Mouse (Mus musculus): ENCODE measurements around the gene Myrfl.

Myrfl gene

GRCm38 (mm10) chr10:116830676-116831075 is 66.0 kb downstream of the Myrfl start:
- in situ Hi-C loops (cut with MboI, MseI): no loop called here

- in situ Hi-C loops (cut with MboI, MseI): no loop called here
Observed at GRCm38 (mm10) chr10:116828099-116828498, 68.6 kb downstream of the Myrfl start.

GRCm38 (mm10) chr10:116827306-116827705 is 69.4 kb downstream of the Myrfl start:
- in situ Hi-C loops (cut with MboI, MseI): no loop called here

GRCm38 (mm10) chr10:116815311-116816060 is 81.2 kb downstream of the Myrfl start:
- in situ Hi-C loops (cut with MboI, MseI): no loop called here

- in situ Hi-C loops (cut with MboI, MseI): no loop called here
Observed at GRCm38 (mm10) chr10:116813150-116813549, 83.6 kb downstream of the Myrfl start.

- in situ Hi-C loops (cut with MboI, MseI): no loop called here
Observed at GRCm38 (mm10) chr10:116810738-116811137, 86.0 kb downstream of the Myrfl start.

DNA sequence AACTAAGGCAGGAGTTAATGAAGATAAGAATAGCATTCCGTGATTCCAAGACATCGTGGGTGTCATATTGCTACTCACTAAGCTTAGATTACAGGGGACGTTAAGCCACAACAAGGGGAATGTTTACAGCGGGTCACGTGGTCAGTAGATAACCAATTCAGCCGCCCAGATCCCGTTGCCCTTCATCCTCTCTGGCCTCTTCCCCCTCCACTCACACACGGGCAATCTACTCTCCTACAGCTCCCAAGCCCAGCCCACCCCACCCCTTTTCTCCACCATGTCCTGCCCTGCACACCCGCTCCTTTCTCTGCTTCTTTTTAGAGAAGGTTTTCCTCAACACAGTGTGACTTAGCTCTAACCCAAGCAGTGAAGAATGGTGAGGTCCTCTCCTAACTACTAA is 87.3 kb downstream of the Myrfl start:
- in situ Hi-C loops (cut with MboI, MseI): no loop called here

DNA sequence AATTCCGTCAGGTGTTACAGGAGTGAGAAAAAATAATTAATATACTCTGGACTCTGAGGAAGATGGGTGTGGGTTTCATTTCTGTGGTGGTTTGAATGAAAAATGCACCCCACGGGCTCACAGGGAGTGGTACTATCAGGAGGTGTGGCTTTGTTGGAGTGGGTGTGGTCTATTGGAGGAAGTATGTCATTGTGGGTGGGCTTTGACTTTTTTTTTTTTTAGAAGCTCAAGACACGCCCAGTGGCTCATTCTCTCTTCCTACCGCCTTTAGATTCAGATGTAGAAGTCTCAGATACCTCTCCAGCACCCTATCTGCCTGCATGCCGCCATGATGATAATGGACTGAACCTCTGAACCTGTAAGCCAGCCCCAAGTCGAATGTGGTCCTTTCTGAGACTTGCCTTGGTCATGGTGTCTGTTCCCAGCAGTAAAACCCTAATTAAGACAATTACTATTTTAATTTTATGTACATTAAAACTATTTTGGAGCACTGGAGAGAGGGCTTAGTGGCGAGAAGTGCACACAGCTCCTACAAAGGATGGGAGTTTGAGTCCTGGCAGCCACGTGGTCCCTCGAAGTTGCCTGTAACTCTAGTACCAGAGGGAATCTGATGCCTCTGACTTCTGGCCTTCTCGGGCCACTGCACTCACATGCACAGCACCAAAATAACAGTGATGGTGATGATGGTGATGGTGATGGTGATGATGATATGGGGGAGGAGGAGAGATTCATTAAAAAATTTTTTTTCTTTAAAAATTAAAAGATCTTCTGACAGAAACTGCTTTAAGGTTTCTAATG is 88.0 kb downstream of the Myrfl start:
- in situ Hi-C loops (cut with MboI, MseI): no loop called here

GRCm38 (mm10) chr10:116802178-116802794 is 94.4 kb downstream of the Myrfl start:
- in situ Hi-C loops (cut with MboI, MseI): no loop called here

DNA sequence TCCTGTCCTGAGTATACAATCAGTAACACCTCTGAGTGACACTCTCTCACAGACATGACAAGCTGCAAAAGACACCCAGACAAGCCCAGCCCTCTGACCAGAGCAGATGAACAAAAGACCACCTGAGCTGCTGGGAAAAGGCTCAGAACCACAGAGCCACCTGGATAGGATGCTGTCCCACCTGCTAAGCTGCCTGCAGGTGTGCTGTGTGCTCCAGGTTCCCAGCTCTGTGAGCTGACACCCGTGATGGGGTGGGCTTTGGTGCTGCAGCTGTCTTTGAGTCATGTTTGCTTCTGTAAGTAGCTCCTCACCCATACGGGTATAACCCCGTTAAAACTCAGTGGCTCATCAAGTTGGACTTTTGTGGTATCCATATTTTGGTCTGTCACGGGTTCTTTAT is 95.4 kb downstream of the Myrfl start:
- in situ Hi-C loops (cut with MboI, MseI): no loop called here

DNA sequence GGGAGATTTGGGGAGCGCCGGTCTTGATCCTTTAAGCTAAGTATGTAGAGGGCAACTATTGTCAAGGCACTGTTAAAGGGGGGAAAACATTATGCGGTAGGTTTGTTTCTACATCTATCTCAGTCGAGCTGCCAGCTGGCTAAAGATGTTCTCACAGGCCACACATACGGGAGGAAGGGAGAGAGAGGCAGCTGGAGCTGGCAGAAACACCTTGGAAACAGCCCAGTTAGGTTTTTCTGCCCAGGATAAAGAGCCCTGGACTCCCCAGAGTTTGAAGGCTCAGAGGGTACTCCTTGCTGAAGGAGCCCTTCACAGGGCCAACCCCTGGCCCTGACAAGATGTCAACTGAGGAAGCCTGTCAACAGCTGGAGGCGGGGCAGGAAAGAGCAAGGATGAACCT is 100.7 kb downstream of the Myrfl start:
- in situ Hi-C loops (cut with MboI, MseI): no loop called here

DNA sequence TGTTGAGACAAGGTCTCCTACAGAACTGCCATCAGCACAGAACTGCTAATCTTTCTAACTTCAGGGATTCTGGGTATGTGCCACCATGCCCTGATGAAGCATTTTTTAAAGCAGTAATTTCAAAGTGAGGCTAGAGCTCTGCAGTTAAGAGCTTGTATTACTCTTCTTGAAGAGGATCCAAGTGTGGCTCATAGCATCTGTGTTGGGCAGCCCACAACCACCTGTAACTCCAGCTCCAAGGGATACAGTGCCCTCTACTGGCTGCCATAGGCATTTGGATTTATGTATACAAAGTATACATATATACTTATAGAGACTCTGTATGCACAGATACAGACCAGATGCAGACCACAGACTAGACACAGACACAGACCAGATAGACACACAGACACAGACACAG is 107.6 kb downstream of the Myrfl start:
- in situ Hi-C loops (cut with MboI, MseI): no loop called here

GRCm38 (mm10) chr10:116788431-116788830 is 108.3 kb downstream of the Myrfl start:
- in situ Hi-C loops (cut with MboI, MseI): no loop called here

DNA sequence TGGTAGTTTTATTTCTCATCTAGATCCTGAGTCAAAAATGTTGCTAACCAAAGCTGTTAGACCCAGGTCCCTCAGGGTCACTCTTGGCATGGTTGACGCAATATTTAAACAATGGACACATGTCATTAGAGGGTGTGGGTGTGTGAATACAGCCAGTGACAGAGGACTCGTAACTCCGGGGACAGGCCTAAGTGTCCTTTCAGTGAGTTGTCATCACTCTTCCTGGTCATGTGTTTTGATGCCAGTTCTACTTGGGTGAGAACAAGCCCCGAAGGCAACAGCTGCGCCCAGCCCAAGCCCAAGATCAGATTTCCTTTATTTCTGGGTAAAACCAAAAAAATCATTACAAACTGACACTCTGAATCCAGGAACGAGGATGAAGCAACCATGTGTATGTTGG is 112.6 kb downstream of the Myrfl start:
- in situ Hi-C loops (cut with MboI, MseI): no loop called here

GRCm38 (mm10) chr10:116783020-116783419 is 113.7 kb downstream of the Myrfl start:
- in situ Hi-C loops (cut with MboI, MseI): no loop called here

DNA sequence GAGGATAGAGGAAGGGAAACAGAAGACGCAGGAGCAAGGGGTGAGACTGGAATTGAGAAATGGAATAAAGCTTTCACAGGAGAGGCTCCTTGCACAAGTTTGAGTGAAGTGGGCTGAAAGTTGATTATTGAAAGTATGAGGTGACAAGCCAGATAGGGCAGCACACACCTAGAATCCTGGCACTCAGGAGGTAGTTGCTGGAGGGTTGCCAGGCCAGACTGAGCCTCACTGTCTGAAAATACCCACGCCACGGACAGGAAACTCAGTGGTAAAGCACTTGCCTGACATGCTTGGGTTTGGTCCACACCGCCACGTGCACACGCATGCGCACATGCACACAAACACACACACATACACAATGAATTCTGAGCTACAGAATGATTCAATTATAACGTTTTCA is 118.8 kb downstream of the Myrfl start:
- in situ Hi-C loops (cut with MboI, MseI): no loop called here

GRCm38 (mm10) chr10:116776846-116777245 is 119.9 kb downstream of the Myrfl start:
- in situ Hi-C loops (cut with MboI, MseI): no loop called here

DNA sequence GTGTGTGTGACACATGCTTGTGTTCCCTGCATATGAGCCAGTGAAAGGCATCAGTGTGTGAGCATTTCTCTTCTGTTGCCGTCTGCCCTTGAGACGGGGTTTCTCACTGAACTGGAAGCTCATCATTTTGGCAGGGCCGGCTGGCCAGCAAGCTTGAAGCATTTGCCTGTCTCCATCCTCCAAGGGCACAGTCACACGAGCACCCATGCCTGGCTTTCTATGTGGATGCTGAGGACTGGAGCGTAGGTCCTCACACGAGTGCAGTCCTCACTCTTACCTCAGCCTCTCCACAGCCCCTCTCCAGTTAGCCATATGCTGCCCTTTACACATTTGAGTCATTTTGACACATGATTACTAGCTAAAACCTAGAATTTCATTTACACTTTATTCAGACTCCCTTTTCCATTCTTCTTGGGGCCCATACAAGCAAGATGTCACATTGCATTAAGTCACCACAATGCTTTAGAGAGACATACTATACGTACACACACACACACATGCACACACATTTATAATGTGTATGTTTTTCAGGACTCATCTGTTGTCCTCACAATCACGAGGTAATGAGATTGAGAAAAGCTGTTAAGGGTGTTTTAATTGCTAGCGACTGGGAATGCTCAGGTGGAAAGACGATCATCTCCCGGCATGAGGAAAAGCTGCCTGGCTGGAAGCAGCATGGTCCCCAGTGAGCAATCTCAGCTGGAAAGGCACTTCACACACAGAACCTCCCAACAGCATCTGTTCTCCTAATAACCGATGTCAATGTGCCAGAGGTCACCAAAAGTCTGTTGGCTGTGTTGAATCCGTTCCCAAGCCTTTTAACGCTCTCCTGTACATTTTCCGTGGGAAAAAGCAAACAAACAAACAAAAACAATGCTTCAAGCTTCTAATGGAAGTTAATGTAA is 122.6 kb downstream of the Myrfl start:
- in situ Hi-C loops (cut with MboI, MseI): no loop called here

- in situ Hi-C loops (cut with MboI, MseI): no loop called here
Observed at GRCm38 (mm10) chr10:116771215-116771935, 125.3 kb downstream of the Myrfl start.

DNA sequence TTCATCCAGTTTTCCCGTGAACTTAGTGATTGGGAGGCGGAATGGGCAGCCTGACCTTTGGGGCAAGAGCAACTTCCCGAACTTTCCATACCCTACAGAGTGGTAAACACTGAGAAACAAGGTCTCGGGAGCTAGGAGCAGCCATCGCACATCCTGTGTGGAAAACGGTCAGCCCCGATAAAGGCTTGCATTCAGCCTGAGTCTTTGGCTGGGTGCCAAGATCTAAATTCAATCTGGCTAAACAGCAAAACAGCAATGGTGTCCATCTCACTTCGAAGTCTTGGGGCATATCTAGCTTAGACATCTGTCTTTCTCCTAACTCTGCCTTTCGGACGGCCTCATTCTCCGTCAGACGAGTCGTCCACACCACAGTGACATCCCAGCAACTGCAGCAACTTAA is 128.1 kb downstream of the Myrfl start:
- in situ Hi-C loops (cut with MboI, MseI): no loop called here

DNA sequence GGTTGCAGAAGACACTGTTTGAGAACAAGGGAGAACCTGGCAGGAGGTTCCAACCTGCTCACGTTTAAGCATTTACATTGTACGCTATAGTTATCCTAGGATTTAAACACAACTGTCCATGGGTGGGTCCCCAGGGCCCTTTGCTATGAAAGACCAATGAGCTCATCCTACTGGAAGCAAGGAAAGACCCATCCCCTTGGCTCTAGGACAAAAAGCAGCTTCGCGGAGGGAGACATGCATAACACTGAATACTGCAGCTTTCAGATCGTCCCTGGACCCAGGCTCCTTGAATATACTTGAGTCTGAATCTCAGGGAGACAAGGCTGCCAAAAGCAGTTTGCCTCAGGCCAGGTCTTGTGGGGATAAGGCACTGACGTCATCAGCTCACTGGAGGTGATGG is 130.2 kb downstream of the Myrfl start:
- in situ Hi-C loops (cut with MboI, MseI): no loop called here

Data from T-helper 2 cell (primary cell).